Mouse (Mus musculus): ENCODE measurements around the gene Sdk2.

The Sdk2 gene

DNA sequence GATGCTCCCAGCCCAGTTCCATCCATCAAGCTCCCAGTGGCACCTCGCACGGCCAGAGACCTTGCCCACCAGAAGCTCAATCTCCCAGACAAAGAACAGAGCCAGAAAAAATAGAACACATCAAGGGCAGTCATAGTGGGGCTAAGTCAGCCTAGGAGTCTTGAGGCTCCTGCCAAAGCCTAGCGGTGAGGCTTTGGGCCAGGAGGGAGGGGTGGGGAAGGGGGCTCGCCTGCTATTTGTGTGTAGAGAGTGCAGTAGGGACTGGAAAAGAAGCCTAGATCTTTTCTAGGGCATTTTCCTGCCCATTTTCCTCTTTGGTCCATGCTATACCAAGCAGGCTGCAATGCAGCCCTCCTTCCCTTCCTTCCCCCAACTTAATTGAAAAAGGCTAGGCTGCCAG lies 76.8 kb downstream of the Sdk2 start:
- no peak for DNase-seq (ENCODE audit: low spot score)

DNA sequence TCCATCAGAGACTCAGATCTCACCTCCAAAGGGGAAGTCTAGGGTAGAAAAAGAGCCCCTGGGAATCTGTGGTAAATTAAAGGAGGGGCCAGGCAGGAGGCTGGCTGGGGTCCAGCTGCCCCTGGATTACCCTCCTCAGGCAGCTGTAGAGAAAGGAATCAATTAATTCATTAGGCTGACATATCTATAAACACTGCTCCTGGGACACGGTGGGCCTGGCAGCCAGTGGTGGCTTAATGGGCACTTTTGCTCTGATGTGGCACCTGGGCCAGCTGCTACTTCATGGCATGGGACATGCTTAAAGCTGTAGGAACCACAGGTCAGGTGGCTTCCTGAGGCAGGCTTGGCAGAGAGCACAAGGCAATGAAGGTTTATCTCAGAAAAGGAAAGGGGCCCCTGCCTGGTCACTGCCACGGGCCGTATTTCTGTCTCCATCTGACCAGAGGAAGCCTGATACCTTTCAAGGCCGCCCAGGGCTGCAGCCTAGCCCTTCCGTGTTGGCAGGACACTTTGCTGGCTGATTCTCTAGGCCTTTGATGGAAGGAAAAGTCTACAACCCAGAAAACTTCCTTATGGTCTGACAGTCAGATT lies 80.9 kb downstream of the Sdk2 start:
- no peak for DNase-seq (ENCODE audit: low spot score)

DNA sequence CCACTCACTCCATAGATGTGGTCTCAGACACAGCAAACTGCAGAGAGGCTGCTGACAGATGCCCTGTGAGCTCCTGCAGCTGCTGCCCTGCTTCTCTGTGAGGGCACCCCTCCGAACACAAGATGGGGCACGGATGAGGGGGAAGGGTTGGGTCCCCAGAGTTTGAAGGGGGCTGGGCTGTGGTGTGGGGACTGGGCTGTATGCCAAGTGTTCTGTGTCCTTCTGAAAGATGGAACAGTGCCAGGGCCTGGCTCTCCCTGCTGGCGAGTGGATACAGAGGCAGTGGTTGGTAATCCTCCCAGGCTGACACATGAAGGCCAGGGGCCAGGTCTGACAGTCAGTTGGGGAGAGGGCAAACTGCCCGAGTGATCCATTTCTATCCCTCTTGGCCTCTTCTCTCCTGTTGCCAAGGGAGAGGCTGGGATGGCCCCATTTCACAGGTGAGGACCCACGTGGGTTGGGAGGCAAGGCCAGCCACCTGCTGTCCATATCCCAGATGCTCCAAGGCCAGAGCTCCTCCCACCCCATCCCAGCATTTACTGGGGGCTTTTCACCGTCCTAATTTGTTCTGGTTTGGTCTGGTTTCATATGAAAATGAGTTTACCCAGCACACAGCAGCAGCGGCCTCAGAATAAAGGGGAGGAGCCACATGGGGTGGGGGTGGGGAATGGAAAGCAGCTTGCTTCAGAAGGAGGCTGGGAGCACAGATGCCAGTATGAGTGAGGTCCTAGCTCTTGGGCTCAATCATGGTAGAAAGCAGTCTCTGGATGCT lies 84.9 kb downstream of the Sdk2 start:
- peak; percentile 49 for DNase-seq (ENCODE audit: low spot score)

DNA sequence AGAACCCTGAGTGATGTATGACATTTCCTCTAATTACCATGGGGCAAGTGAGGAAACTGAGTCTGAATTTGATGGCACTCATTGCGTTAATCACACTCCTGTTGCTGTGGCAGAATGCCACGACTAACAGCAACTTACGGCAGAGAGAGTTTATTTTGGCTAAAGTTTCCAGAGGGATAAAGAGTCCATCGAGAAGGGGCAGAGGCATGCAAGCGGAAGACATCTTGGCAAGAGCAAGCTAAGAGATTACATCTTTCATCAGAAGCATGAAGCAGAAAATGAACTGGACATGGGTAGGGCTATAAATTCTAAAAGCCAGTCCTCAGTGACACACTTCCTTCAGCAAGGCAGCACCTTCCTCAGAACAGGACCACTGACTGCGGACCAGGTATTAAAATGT lies 85.8 kb downstream of the Sdk2 start:
- DNase-seq (ENCODE audit: low spot score), result no peak

DNA sequence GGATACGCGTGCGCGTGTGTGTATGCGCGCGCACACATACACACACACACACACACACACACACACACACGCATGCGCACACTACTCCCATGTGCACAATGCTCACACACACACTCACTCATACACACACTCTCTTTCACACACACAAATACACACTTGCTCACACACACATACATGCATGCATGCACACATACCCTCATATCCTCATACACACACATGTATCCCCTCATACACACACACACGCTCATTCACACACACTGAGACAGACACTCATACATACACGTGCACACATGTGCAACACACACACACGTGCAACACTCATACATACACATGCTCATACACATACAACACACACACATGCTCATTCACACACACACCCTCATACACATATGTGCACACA lies 88.5 kb downstream of the Sdk2 start:
- no peak for DNase-seq (ENCODE audit: low spot score)

DNA sequence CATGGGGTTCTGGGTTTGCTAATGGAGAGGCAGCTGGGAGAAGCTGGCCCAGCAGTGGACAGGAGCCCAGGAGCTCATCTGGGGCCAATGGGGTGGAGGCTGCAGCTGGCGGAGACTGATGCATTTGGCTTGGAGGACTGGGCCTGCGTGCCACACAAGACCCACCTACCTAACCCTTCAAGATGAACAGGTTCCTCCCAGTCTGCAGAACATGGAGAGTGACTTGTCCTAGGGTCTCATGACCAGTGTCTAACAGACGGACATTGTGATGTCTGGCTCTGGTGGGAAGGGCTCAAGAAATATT lies 91.2 kb downstream of the Sdk2 start:
- no peak for DNase-seq (ENCODE audit: low spot score)

DNA sequence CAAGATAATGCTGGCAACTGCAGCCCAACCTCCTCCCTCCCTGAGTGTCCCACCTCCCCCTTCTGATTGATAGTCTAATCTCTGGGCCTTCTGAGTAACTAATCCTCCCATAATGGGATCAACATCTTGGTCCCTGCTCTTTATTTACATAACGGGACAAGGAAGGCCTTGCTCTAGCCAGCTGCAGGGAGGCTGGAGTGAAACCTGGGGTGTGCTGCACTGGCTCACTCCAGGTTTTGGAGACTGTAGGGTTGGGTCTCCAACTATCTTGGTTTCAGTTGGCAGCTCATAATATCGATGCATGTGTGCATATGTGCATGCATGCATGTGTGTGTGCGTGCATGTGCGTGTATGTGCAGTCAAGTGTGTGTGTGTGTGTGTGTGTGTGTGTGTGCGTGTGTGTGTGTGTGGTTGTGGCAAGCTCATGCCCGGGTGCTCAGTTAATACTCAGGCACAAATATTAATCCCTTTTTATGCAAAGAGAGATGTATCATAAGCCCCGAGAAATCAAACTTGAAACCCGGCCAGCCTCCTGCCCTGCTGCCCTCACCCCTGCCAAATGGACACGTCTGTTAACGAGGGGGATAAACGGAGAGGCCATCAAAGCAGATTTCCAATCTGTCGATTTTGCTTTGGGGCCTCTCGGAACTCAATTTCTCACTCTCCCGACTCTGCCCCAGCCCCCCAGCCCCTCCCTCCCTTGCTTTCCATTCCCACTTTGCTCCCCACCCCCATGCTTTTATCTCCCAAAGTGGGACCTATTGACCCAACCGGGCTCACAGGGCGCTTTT lies 91.8 kb downstream of the Sdk2 start:
- no peak for DNase-seq (ENCODE audit: low spot score)

DNA sequence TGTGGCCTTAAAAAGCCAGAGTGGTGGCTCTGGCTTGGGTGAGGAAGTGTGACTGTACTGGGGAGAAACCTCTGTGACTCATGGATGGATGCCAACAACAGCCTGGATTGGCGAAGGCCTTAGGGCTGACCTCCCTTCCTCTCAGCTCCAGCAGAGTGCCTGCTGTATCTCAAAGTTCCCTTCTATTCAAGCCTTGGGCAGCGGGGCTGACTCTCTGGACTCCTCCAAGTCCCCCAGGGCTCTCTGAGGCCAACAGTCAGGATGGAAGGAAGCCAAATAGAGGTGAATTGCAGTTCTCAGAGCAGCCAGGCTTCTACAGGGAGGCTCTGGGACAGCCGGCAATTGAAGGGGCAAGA lies 94.4 kb downstream of the Sdk2 start:
- DNase-seq (ENCODE audit: low spot score), result no peak

DNA sequence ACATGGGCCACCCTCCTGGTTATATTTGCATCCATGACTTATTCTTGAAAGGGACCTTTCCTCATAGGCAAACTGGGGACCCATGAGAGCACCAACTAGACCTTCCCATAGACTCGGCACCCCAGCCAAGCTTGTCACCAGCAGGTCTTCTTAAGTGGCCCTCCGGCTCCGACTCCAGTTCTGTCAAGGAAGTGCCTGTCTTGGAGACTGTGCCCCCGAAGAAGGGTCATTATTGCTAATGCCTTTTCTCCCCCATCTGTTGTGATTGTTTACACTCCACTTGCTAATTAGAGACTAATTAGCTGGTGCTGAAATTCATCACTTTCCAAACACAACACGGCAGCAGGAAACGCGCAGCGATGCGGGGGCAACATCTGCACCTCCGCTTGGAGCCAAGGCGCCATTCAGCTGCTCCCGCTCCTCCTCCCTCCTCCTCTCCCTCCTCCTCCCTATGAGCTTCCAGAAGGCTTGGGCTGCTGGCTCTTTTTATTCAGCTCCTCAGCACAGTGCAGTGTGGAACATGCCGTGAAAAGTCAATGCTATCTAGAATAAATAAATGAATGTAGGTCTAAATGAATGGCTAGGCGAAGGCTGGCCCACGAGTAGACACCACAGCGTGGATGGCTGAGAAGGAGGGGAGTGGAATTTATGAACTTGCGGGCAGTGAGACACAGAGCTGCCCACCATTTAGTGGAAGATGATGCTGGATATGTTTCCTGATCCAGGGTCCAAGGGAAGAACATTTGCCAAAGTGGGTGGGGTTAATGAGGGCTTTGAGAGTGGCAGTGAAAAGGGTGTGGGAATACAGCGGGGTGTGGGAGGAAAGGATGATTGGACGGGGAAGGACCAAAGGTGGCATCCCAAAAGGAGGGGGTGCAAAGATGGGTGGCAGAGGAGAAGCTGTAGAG lies 95.0 kb downstream of the Sdk2 start:
- DNase-seq (ENCODE audit: low spot score), result no peak

DNA sequence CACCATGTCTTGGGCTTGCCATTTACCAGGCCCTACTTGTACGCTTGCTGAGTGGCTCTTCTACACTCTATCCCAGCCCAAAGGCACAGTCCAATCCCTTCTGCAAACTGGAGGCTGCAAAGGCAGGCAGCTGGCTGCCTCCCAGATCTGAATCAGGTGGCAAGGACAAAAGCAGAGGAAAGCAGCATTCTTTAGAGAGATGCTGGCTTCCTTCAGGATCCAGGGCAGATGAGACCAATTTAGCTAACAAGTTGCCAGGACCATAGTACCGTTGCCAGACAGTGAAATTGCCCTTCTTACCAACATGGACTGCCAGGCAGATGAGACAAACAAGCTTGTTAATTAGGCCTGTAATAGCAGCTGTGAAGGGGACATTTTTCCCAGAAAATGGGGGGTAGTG lies 96.8 kb downstream of the Sdk2 start:
- no peak for DNase-seq (ENCODE audit: low spot score)

DNA sequence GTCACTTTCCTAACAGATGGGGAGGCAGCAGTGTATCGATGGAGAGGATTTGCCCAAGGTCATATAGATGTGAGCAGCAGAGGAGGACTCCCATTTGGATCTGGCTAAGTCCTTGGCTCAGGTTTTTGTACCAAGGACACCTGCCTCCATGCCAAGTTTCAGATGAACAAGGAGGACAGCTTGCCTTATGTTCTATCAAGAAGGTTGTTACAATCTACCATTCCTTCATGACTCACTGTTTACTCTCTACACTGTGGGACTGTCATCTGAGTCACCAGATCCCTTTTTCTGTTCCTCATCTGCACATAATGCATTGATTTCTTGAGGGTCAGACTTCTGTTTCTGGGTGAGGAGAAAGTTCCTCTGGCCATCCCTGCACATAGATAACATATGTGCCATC lies 101.6 kb downstream of the Sdk2 start:
- DNase-seq (ENCODE audit: low spot score), result no peak

DNA sequence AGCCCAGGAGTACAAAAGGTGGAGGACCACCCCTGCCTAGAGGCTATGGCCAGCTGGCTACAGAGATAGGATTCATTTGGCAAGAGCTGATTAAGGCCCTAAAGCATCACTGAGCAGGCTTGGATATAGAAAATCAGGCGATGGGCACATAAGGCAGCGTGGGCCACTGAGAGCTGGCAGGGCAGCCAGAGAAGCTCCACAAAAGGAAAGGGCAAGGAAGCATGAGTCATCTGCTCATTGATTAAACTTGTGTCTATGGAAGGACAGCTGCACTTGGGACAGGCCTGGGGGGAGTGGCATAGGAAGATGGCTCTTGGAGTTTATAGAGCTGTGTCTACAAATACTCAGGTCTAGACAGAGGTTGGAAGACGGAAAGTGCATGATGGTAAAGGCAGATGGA lies 104.1 kb downstream of the Sdk2 start:
- no peak for DNase-seq (ENCODE audit: low spot score)

DNA sequence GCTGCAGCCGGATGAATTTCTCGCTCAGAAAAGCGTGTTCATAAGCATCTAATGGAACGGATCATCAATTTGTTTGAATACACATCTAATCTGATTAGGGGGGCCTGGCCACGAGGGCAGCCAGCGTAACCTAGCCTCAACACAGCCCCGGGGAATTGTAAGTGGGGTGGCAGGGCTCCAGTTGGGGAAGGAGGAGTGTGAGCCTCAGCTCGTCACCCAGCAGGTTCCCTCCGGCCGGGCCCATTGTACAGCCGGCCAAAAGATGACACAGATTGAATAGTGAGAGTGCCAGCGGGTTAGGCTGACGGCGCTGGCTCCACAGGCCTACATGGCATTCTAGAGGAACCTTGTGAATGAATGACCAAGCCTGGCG lies 115.2 kb downstream of the Sdk2 start:
- no peak for DNase-seq (ENCODE audit: low spot score)

DNA sequence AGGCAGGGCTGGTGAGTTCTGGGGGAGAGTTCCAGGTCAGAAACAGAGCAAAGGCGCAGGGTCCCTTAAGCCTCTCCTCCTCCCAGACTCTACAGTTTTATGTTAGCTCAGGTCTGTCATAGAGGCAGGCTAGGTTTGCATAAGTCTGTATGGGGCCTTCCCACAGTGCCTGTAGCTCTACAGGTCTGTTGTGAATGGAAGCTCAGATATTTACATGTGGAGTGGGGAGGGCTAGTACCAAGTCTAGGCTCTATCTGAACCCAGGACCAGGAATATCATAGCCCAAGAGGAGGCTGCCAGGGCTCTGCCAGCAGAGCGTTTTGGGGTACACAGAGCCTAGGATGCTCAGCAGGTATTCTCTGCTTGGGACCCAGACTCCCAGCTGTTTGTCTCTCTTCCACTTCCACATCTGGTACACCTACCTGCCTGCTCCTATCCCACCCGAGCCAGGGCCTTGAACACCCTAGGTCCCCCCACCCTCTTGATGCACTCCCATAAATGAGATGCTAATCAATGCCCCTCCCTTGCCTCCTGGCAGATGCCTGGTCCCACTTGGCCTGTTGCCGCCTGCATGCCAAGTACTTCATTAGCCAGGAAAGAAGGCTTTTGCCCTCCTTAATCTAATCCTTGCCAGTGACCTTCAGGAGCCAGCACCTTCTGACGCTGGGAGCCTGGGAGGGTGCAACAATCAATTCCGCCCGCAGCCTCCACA lies 115.8 kb downstream of the Sdk2 start:
- no peak for DNase-seq (ENCODE audit: low spot score)

DNA sequence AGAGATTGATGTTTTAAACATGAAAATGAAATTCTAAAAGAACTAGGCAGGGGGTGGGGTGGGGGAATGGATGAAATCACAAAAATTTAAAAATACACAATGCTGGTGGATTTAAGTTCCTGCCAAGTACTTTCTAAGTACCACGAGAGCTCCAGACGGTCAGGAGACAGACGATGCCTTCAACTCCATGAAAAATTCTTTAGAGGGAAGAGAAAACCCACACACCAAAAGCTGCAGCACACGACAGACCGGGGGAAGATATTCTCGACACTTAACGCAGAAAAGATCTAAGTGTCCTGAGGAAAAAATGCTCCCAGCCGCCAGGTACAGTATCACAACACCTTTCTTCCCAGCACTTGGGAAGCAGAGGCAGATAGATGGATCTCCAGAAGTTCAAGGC lies 118.2 kb downstream of the Sdk2 start:
- DNase-seq (ENCODE audit: low spot score), result no peak

DNA sequence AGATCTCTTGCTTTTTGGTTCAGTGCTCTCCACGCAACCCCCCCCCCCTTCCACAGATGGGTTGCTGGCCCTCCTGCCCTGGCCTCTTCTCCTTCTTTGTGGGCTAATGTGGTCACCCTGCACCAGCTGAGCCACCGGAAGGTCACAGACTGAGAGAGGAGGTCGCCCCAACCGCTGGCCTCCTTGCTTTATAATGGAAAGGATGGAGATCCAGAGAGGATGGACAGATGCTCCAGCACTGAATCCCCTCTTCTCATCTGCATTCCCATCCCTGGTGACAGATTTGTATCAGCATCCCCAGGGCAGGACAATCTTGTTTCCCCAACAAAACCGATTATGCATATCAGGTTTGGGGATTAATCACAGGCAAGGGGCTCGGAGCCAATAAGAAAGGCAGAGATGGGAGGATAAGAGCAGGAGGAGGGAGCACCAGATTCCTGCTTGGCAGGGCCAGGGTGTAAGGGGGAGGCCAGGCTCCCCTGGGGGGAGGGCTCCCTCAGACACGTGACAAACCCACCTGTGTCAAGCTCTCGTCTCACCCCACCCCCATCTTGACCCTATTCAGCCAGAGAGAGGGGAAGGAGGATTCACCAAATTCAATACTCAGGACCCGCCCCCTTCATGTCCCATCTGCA lies 124.6 kb downstream of the Sdk2 start:
- no peak for DNase-seq (ENCODE audit: low spot score)

DNA sequence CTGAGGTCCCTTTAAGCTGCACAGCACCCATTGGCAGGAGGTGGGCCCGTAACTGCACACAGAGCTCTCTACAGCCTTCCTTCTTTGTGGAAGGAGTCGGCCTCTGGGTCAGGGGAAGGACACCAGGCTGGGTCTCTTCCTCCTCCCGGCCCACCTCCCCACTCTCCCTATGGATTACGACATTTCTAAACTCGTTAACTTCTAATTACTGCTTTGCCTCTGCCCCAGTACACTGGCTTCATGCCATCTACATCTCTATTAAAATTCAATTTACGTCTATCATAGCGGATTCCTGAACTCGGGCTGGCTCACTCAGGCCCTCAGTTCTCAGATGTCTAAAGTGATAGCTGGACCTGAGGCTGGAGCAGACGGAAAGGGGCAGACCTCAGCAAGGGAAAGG lies 133.2 kb downstream of the Sdk2 start:
- no peak for DNase-seq (ENCODE audit: low spot score)

DNA sequence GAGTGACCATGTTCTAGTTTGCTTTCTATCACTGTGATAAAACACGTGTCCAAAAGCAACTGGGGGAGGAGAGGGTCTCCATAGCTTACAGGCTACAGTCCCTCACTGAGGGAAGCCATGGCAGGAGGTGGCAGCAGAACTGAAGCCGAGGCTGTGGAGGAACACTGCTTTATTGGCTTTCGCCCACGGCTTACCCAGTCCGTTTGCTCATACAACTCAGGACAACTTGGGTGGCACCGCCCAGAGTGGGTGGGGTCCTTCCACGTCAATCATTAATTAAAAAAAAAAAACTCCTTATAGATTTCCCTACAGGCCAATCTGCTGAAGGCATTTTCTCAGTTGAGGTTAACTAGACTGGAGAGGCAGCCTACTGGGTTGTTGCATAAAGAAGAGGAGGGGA lies 133.9 kb downstream of the Sdk2 start:
- DNase-seq (ENCODE audit: low spot score), result no peak

DNA sequence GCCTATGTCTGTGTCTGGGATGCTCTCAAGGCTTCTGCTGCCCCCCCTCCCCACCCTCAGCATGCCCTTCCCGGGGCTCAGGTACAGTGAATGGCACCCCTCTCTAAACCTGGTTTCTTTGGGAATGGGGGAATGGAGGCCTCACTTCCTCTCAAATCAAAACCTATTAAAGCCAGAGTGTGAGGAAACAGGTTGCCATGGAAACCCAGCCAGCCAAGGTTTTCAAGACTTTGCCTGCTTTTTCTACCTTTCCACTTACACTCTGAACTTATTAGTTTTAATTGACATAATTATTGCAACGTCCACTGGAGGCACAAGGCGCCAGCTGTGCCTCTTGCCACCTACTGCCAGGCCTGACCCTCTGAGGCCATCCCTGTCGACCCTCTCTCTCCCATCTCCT lies 135.1 kb downstream of the Sdk2 start:
- no peak for DNase-seq (ENCODE audit: low spot score)

DNA sequence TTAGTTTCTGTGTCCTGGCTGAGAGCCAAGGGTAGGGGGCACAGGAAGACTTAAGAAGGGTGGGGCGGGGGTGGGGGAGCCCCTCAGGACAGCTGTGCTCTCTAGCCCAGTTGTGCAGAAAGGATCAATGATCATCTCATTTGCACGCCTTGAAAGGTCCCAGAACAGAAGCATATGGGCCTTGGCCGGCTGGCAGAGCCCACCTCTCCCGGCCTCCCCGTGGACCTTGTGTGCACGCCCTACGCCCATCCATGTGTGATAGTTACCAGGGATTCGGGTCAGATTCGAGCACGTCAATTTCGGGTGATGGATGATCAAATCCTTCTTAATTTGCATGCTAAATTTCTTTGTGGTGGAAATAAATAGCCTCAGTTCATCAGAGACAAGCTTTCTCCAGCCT lies 136.7 kb downstream of the Sdk2 start:
- DNase-seq (ENCODE audit: low spot score), result no peak

DNA sequence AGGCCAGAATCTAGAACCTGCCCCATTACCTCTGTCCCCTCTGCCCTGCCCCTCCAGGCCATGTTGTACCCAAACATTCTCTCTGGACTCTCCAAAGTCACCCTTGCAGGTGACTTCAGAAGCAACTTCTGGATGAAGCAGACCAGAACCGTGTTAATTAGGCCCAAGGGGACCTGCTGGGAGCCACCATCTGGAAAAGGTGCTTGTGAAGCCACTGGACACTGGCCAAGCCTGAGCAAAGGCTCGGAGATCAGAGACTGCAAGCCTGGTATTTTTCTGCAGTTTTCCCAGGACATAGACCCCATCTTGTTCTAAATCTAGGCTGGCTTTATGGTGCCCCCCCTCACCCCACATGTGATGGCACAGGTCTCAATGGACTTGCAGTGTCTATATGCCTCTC lies 138.0 kb downstream of the Sdk2 start:
- no peak for DNase-seq (ENCODE audit: low spot score)

DNA sequence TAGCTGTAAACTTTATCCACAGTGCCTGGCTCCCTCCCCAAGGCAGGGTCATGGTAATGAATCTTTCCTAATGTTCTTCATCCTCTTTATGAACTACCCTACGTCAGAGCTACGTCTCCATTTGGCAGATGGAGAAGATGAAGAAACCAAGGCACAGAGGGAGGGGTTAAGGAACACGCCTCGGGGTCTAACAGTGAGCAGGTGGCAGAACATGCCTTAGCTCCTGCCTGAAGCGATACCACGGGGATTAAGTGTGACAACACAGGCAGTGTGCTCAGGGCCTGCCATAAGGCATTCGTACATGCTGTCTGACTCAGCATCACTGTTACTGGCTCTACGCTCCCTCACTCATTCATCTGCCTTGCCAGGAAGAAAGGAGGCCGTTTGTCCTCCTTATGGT lies 138.6 kb downstream of the Sdk2 start:
- DNase-seq (ENCODE audit: low spot score), result no peak

Data from testis, postnatal 10 days (tissue).